Mouse (Mus musculus) CH12.LX (cell line): Measurements from ENCODE around the gene Tshz2.

ENCODE experiments used
- CHD2 ChIP-seq: IDR thresholded peaks from 2 replicates; pipeline ENCODE4 v1.6.1; 2011; ENCODE audit warnings: low read length, improper control_type of control experiment
- CTCF ChIP-seq, 2 experiments: IDR thresholded peaks in 1 of 2; conservative IDR thresholded peaks in 1 of 2; 2 replicates each; pipeline ENCODE4 v1.5.1; 2011 to 2012; ENCODE audit warnings: low read depth in 2 of 2, low read length in 2 of 2, improper control_type of control experiment in 1 of 2, inconsistent platforms in 1 of 2, mild to moderate bottlenecking in 1 of 2, moderate library complexity in 1 of 2
- EP300 ChIP-seq: IDR thresholded peaks from 2 replicates; pipeline ENCODE4 v1.6.1; 2011; ENCODE audit warnings: low read length, improper control_type of control experiment
- GABPA ChIP-seq: IDR thresholded peaks from 2 replicates; pipeline ENCODE4 v1.6.1; 2012; ENCODE audit warnings: low read depth, low read length, improper control_type of control experiment, inconsistent platforms; ENCODE audit not compliant: insufficient replicate concordance
- POLR2A ChIP-seq: IDR thresholded peaks from 2 replicates; pipeline ENCODE4 v1.6.1; 2011; ENCODE audit warnings: low read depth, mild to moderate bottlenecking, improper control_type of control experiment, low read length
- UBTF ChIP-seq: IDR thresholded peaks from 2 replicates; pipeline ENCODE4 v1.6.1; 2012; ENCODE audit warnings: low read depth, mild to moderate bottlenecking, inconsistent platforms, low read length, improper control_type of control experiment, moderate library complexity
- ZMIZ1 ChIP-seq: IDR thresholded peaks from 2 replicates; pipeline ENCODE4 v1.6.1; 2012; ENCODE audit warnings: low read depth, mild to moderate bottlenecking, inconsistent platforms, low read length, improper control_type of control experiment

GRCm38 (mm10) chr2:170106000-170106399, 473.2 kb downstream of the Tshz2 start:
- TF ChIP-seq GABPA, result no peak
- no peak for TF ChIP-seq CTCF (conservative IDR thresholded peaks at IDR 0.05 in 1 of 2, IDR thresholded peaks at IDR 0.05 in 1 of 2; ENCODE audit: low read depth in 2 of 2, low read length in 2 of 2)
- no peak for TF ChIP-seq ZMIZ1
- TF ChIP-seq POLR2A, result no peak
- TF ChIP-seq EP300, result no peak
- TF ChIP-seq CHD2, result no peak
- TF ChIP-seq UBTF, result no peak
